Mouse (Mus musculus): ENCODE data around the gene Kif21b. TPM values are rescaled to one million over a fixed set of nuclear protein-coding genes. Genes with fewer than 3 reads are reported as not detected.

Gene Kif21b
- polyA plus RNA-seq, 1 experiment, result 28.6 TPM

GRCm38 (mm10) chr1:136133570-136134240, 2.5 kb downstream of the Kif21b start:
- Histone ChIP-seq H3K27ac (ENCODE audit: insufficient read depth, low read depth, low read length) (peak overlapping the region; percentile 97), H3K36me3 (ENCODE audit: control insufficient read depth, insufficient read depth, low read length) (no peaks in the 10 kb centered on the region), H3K27me3 (ENCODE audit: control insufficient read depth, insufficient read depth, low read length) (no peaks in the 10 kb centered on the region), H3K4me1 (ENCODE audit: control insufficient read depth, insufficient read depth, insufficient read length, low read length) (peaks cover 55% of the 10 kb centered on the region), H3K4me3 (ENCODE audit: low read depth, low read length) (peak overlapping the region; percentile 39)
- 22% methylated on average over 13 of the region's 13 CpGs for WGBS
- TF ChIP-seq POLR2A (IDR thresholded peaks at IDR 0.05; ENCODE audit: low read depth, low read length) (no peak), CTCF (IDR thresholded peaks at IDR 0.05; ENCODE audit: extremely low read depth, insufficient read length, insufficient replicate concordance, low read depth, low read length) (no peak)

GRCm38 (mm10) chr1:136134547-136134946, 3.4 kb downstream of the Kif21b start:
- peak overlapping the region; percentile 97 for H3K27ac ChIP-seq (ENCODE audit: insufficient read depth, low read depth, low read length)
- H3K4me3 ChIP-seq (ENCODE audit: low read depth, low read length), result peak overlapping the region; percentile 6; the same call in 1 of the 2 replicates
- peaks cover 50% of the 10 kb centered on the region for H3K4me1 ChIP-seq (ENCODE audit: control insufficient read depth, insufficient read depth, insufficient read length, low read length)

GRCm38 (mm10) chr1:136135046-136135445, 3.9 kb downstream of the Kif21b start:
- Histone ChIP-seq H3K27ac (ENCODE audit: insufficient read depth, low read depth, low read length) (peak overlapping the region; percentile 97), H3K36me3 (ENCODE audit: control insufficient read depth, insufficient read depth, low read length) (no peaks in the 10 kb centered on the region), H3K27me3 (ENCODE audit: control insufficient read depth, insufficient read depth, low read length) (no peaks in the 10 kb centered on the region), H3K4me1 (ENCODE audit: control insufficient read depth, insufficient read depth, insufficient read length, low read length) (peaks cover 50% of the 10 kb centered on the region), H3K4me3 (ENCODE audit: low read depth, low read length) (peak overlapping the region; percentile 6; the same call in 1 of the 2 replicates)
- TF ChIP-seq CTCF (IDR thresholded peaks at IDR 0.05; ENCODE audit: extremely low read depth, insufficient read length, insufficient replicate concordance, low read depth, low read length) (no peak), POLR2A (IDR thresholded peaks at IDR 0.05; ENCODE audit: low read depth, low read length) (no peak)
- WGBS, result 6% methylated on average over 1 of the region's 1 CpGs

More at GRCm38 (mm10) chr1:136134547-136134946, 3.4 kb downstream of the Kif21b start:
- no peaks in the 10 kb centered on the region for H3K36me3 ChIP-seq (ENCODE audit: control insufficient read depth, insufficient read depth, low read length)
- H3K27me3 ChIP-seq (ENCODE audit: control insufficient read depth, insufficient read depth, low read length), result no peaks in the 10 kb centered on the region
- TF ChIP-seq CTCF (IDR thresholded peaks at IDR 0.05; ENCODE audit: extremely low read depth, insufficient read length, insufficient replicate concordance, low read depth, low read length) (no peak; the same call in 1 of the 2 replicates), POLR2A (IDR thresholded peaks at IDR 0.05; ENCODE audit: low read depth, low read length) (no peak)
- WGBS, result 76% methylated on average over 2 of the region's 2 CpGs

GRCm38 (mm10) chr1:136135777-136136444, 4.7 kb downstream of the Kif21b start:
- Histone ChIP-seq H3K4me1 (ENCODE audit: control insufficient read depth, insufficient read depth, insufficient read length, low read length) (peaks cover 53% of the 10 kb centered on the region), H3K27ac (ENCODE audit: insufficient read depth, low read depth, low read length) (peak overlapping the region; percentile 97), H3K36me3 (ENCODE audit: control insufficient read depth, insufficient read depth, low read length) (no peaks in the 10 kb centered on the region), H3K27me3 (ENCODE audit: control insufficient read depth, insufficient read depth, low read length) (no peaks in the 10 kb centered on the region), H3K4me3 (ENCODE audit: low read depth, low read length) (no peak overlapping the region)
- 63% methylated on average over 6 of the region's 6 CpGs for WGBS
- TF ChIP-seq CTCF (IDR thresholded peaks at IDR 0.05; ENCODE audit: extremely low read depth, insufficient read length, insufficient replicate concordance, low read depth, low read length) (no peak), POLR2A (IDR thresholded peaks at IDR 0.05; ENCODE audit: low read depth, low read length) (no peak)

GRCm38 (mm10) chr1:136136547-136136946, 5.4 kb downstream of the Kif21b start:
- Histone ChIP-seq H3K4me1 (ENCODE audit: control insufficient read depth, insufficient read depth, insufficient read length, low read length) (peaks cover 53% of the 10 kb centered on the region), H3K27me3 (ENCODE audit: control insufficient read depth, insufficient read depth, low read length) (no peaks in the 10 kb centered on the region), H3K36me3 (ENCODE audit: control insufficient read depth, insufficient read depth, low read length) (no peaks in the 10 kb centered on the region), H3K27ac (ENCODE audit: insufficient read depth, low read depth, low read length) (peak overlapping the region; percentile 97), H3K4me3 (ENCODE audit: low read depth, low read length) (peak overlapping the region; percentile 27)
- WGBS, result 56% methylated on average over 4 of the region's 4 CpGs
- TF ChIP-seq POLR2A (IDR thresholded peaks at IDR 0.05; ENCODE audit: low read depth, low read length) (no peak), CTCF (IDR thresholded peaks at IDR 0.05; ENCODE audit: extremely low read depth, insufficient read length, insufficient replicate concordance, low read depth, low read length) (no peak)

- peak; percentile 35; the same call in 1 of the 2 replicates for TF ChIP-seq POLR2A (IDR thresholded peaks at IDR 0.05; ENCODE audit: low read depth, low read length)
- TF ChIP-seq CTCF (IDR thresholded peaks at IDR 0.05; ENCODE audit: extremely low read depth, insufficient read length, insufficient replicate concordance, low read depth, low read length), result no peak
- no peaks in the 10 kb centered on the region for H3K36me3 ChIP-seq (ENCODE audit: control insufficient read depth, insufficient read depth, low read length)
- H3K27ac ChIP-seq (ENCODE audit: insufficient read depth, low read depth, low read length), result peak overlapping the region; percentile 97
- peak overlapping the region; percentile 27 for H3K4me3 ChIP-seq (ENCODE audit: low read depth, low read length)
- H3K4me1 ChIP-seq (ENCODE audit: control insufficient read depth, insufficient read depth, insufficient read length, low read length), result peaks cover 53% of the 10 kb centered on the region
- no peaks in the 10 kb centered on the region for H3K27me3 ChIP-seq (ENCODE audit: control insufficient read depth, insufficient read depth, low read length)
- 10% methylated on average over 7 of the region's 7 CpGs for WGBS
Observed at GRCm38 (mm10) chr1:136137071-136137531, 5.9 kb downstream of the Kif21b start.

GRCm38 (mm10) chr1:136137575-136137974, 6.4 kb downstream of the Kif21b start:
- H3K4me3 ChIP-seq (ENCODE audit: low read depth, low read length), result no peak overlapping the region
- WGBS, result 0% methylated on average over 4 of the region's 4 CpGs
- H3K27ac ChIP-seq (ENCODE audit: insufficient read depth, low read depth, low read length), result peak overlapping the region; percentile 97
- H3K4me1 ChIP-seq (ENCODE audit: control insufficient read depth, insufficient read depth, insufficient read length, low read length), result peaks cover 53% of the 10 kb centered on the region
- H3K36me3 ChIP-seq (ENCODE audit: control insufficient read depth, insufficient read depth, low read length), result no peaks in the 10 kb centered on the region
- no peak for TF ChIP-seq POLR2A (IDR thresholded peaks at IDR 0.05; ENCODE audit: low read depth, low read length)
- no peak for TF ChIP-seq CTCF (IDR thresholded peaks at IDR 0.05; ENCODE audit: extremely low read depth, insufficient read length, insufficient replicate concordance, low read depth, low read length)
- no peaks in the 10 kb centered on the region for H3K27me3 ChIP-seq (ENCODE audit: control insufficient read depth, insufficient read depth, low read length)

Measured in small intestine, adult 2 months (tissue).